Mouse (Mus musculus) left cerebral cortex, postnatal 14 days (tissue): ENCODE results near the gene Rgs21. TPM values are rescaled to one million over a fixed set of nuclear protein-coding genes. Genes with fewer than 3 reads are reported as not detected.

Experiments used
- total RNA-seq, 2 experiments: library from RNA; stranded (reverse); gene quantifications; 2 replicates each; pipeline ENCODE4 v1.2.3; 2021

Gene Rgs21
- total RNA-seq, 2 experiments from 2014 or later, result not detected

Other genes starting within 250 kb of the Rgs21 start
- gene Rgs18, start 207.8 kb upstream of the Rgs21 start, total RNA-seq, result under 1 TPM in 1 of 2 experiments, not detected in 1; 0.38 TPM